Mouse (Mus musculus): ENCODE data around the gene Rhbdf2. TPM values are rescaled to one million over a fixed set of nuclear protein-coding genes. Genes with fewer than 3 reads are reported as not detected.
"Not testable (repeated sequence)": the region's sequence is repeated elsewhere in the genome, so short reads cannot be mapped to it uniquely, and the experiment has no call there.

Gene Rhbdf2
- polyA plus RNA-seq, 1 experiment from 2014 or later = 7.2 TPM

GRCm38 (mm10) chr11:116642681-116643578 lies 16.1 kb upstream of the Rhbdf2 start:
- Histone ChIP-seq H3K9ac (no peak overlapping the region), H3K9me3 (replicated peaks) (no peaks in the 10 kb centered on the region), H3K27me3 (peaks cover 24% of the 10 kb centered on the region), H3K36me3 (replicated peaks) (no peaks in the 10 kb centered on the region), H3K27ac (replicated peaks) (no peak overlapping the region), H3K4me1 (replicated peaks) (peaks cover 25% of the 10 kb centered on the region), H3K4me3 (replicated peaks) (no peak overlapping the region), H3K4me2 (no peak overlapping the region)
- 27% methylated on average over 14 of the region's 14 CpGs for WGBS (ENCODE audit: insufficient replicate concordance)
- no peak for ATAC-seq (ENCODE audit: insufficient read depth)

- H3K9ac ChIP-seq = no peak overlapping the region
- H3K4me3 ChIP-seq (replicated peaks) = no peak overlapping the region
- peaks cover 13% of the 10 kb centered on the region for H3K4me1 ChIP-seq (replicated peaks)
- H3K27me3 ChIP-seq = peaks cover 24% of the 10 kb centered on the region
- ATAC-seq (ENCODE audit: insufficient read depth) = no peak
- 41% methylated on average over 3 of the region's 3 CpGs for WGBS (ENCODE audit: insufficient replicate concordance)
- no peak overlapping the region for H3K4me2 ChIP-seq
- no peak overlapping the region for H3K27ac ChIP-seq (replicated peaks)
- H3K9me3 ChIP-seq (replicated peaks) = no peaks in the 10 kb centered on the region
- H3K36me3 ChIP-seq (replicated peaks) = no peaks in the 10 kb centered on the region
These were observed 14.9 kb upstream of the Rhbdf2 start for GRCm38 (mm10) chr11:116641731-116642130.

GRCm38 (mm10) chr11:116641168-116641567 lies 14.3 kb upstream of the Rhbdf2 start:
- peaks cover 24% of the 10 kb centered on the region for H3K27me3 ChIP-seq
- no peak overlapping the region for H3K27ac ChIP-seq (replicated peaks)
- no peak overlapping the region for H3K4me2 ChIP-seq
- H3K4me3 ChIP-seq (replicated peaks) = no peak overlapping the region
- H3K4me1 ChIP-seq (replicated peaks) = peaks cover 10% of the 10 kb centered on the region
- WGBS (ENCODE audit: insufficient replicate concordance) = 35% methylated on average over 5 of the region's 5 CpGs
- ATAC-seq (ENCODE audit: insufficient read depth) = no peak
- no peaks in the 10 kb centered on the region for H3K9me3 ChIP-seq (replicated peaks)
- H3K36me3 ChIP-seq (replicated peaks) = no peaks in the 10 kb centered on the region
- no peak overlapping the region for H3K9ac ChIP-seq

GRCm38 (mm10) chr11:116636607-116637006 lies 9.8 kb upstream of the Rhbdf2 start:
- not testable (repeated sequence) for H3K9ac ChIP-seq; H3K9me3 ChIP-seq (replicated peaks); H3K27ac ChIP-seq (replicated peaks); ATAC-seq (ENCODE audit: insufficient read depth); H3K4me1 ChIP-seq (replicated peaks); H3K27me3 ChIP-seq; H3K4me3 ChIP-seq (replicated peaks); H3K36me3 ChIP-seq (replicated peaks); H3K4me2 ChIP-seq
- WGBS (ENCODE audit: insufficient replicate concordance) = 53% methylated on average over 8 of the region's 8 CpGs

- 74% methylated on average over 10 of the region's 10 CpGs for WGBS (ENCODE audit: insufficient replicate concordance)
- H3K9ac ChIP-seq = no peak overlapping the region
These were observed 6.1 kb upstream of the Rhbdf2 start for GRCm38 (mm10) chr11:116632962-116633361.

GRCm38 (mm10) chr11:116630171-116630965 lies 3.5 kb upstream of the Rhbdf2 start:
- Histone ChIP-seq H3K36me3 (replicated peaks) (no peaks in the 10 kb centered on the region), H3K9ac (no peak overlapping the region), H3K4me3 (replicated peaks) (no peak overlapping the region), H3K27ac (replicated peaks) (no peak overlapping the region), H3K9me3 (replicated peaks) (no peaks in the 10 kb centered on the region), H3K4me2 (no peak overlapping the region), H3K4me1 (replicated peaks) (peaks cover 40% of the 10 kb centered on the region), H3K27me3 (no peaks in the 10 kb centered on the region)
- no peak for ATAC-seq (ENCODE audit: insufficient read depth)
- 39% methylated on average over 12 of the region's 12 CpGs for WGBS (ENCODE audit: insufficient replicate concordance)

More at GRCm38 (mm10) chr11:116632962-116633361, 6.1 kb upstream of the Rhbdf2 start:
- no peak overlapping the region for H3K4me3 ChIP-seq (replicated peaks)
- peaks cover 15% of the 10 kb centered on the region for H3K4me1 ChIP-seq (replicated peaks)
- H3K27ac ChIP-seq (replicated peaks) = no peak overlapping the region
- H3K4me2 ChIP-seq = no peak overlapping the region
- H3K9me3 ChIP-seq (replicated peaks) = no peaks in the 10 kb centered on the region
- no peak for ATAC-seq (ENCODE audit: insufficient read depth)
- no peaks in the 10 kb centered on the region for H3K36me3 ChIP-seq (replicated peaks)
- no peaks in the 10 kb centered on the region for H3K27me3 ChIP-seq

- no peaks in the 10 kb centered on the region for H3K9me3 ChIP-seq (replicated peaks)
- no peak overlapping the region for H3K27ac ChIP-seq (replicated peaks)
- 63% methylated on average over 6 of the region's 6 CpGs for WGBS (ENCODE audit: insufficient replicate concordance)
- H3K36me3 ChIP-seq (replicated peaks) = no peaks in the 10 kb centered on the region
- no peak overlapping the region for H3K4me2 ChIP-seq
- no peak overlapping the region for H3K9ac ChIP-seq
- no peaks in the 10 kb centered on the region for H3K27me3 ChIP-seq
- H3K4me3 ChIP-seq (replicated peaks) = no peak overlapping the region
- ATAC-seq (ENCODE audit: insufficient read depth) = no peak
- peaks cover 49% of the 10 kb centered on the region for H3K4me1 ChIP-seq (replicated peaks)
These were observed 2.7 kb upstream of the Rhbdf2 start for GRCm38 (mm10) chr11:116629472-116629871.

- Histone ChIP-seq H3K36me3 (replicated peaks) (no peaks in the 10 kb centered on the region), H3K4me1 (replicated peaks) (peaks cover 57% of the 10 kb centered on the region), H3K27me3 (no peaks in the 10 kb centered on the region), H3K4me2 (no peak overlapping the region), H3K27ac (replicated peaks) (no peak overlapping the region), H3K9ac (no peak overlapping the region), H3K9me3 (replicated peaks) (no peaks in the 10 kb centered on the region), H3K4me3 (replicated peaks) (no peak overlapping the region)
- WGBS (ENCODE audit: insufficient replicate concordance) = 57% methylated on average over 9 of the region's 9 CpGs
- no peak for ATAC-seq (ENCODE audit: insufficient read depth)
These were observed 1.9 kb upstream of the Rhbdf2 start for GRCm38 (mm10) chr11:116628712-116629111.

GRCm38 (mm10) chr11:116627072-116628020 lies 527 bp upstream of the Rhbdf2 start:
- Histone ChIP-seq H3K4me1 (replicated peaks) (peaks cover 69% of the 10 kb centered on the region), H3K9ac (no peak overlapping the region), H3K4me3 (replicated peaks) (no peak overlapping the region), H3K36me3 (replicated peaks) (no peaks in the 10 kb centered on the region), H3K27ac (replicated peaks) (peak overlapping the region; percentile 39), H3K9me3 (replicated peaks) (no peaks in the 10 kb centered on the region), H3K27me3 (no peaks in the 10 kb centered on the region), H3K4me2 (no peak overlapping the region)
- ATAC-seq (ENCODE audit: insufficient read depth) = no peak
- 21% methylated on average over 10 of the region's 10 CpGs for WGBS (ENCODE audit: insufficient replicate concordance)

GRCm38 (mm10) chr11:116625081-116626000 lies 1.5 kb downstream of the Rhbdf2 start:
- Histone ChIP-seq H3K4me1 (replicated peaks) (peaks cover 86% of the 10 kb centered on the region), H3K4me2 (peak overlapping the region; percentile 93), H3K9me3 (replicated peaks) (no peaks in the 10 kb centered on the region), H3K36me3 (replicated peaks) (no peaks in the 10 kb centered on the region), H3K4me3 (replicated peaks) (no peak overlapping the region), H3K27me3 (no peaks in the 10 kb centered on the region), H3K9ac (peak overlapping the region; percentile 37; the same call in 1 of the 2 replicates), H3K27ac (replicated peaks) (peak overlapping the region; percentile 84)
- 0 out of 2 replicates have a peak, but pooled peaks have one; percentile 1 for ATAC-seq (ENCODE audit: insufficient read depth)
- WGBS (ENCODE audit: insufficient replicate concordance) = 40% methylated on average over 17 of the region's 17 CpGs
